Mouse (Mus musculus): ENCODE measurements around the gene Gucd1.

- no peak for TF ChIP-seq POLR2A (IDR thresholded peaks at IDR 0.05; ENCODE audit: extremely low read depth, insufficient read depth, low read length)
- TF ChIP-seq CTCF (IDR thresholded peaks at IDR 0.05; ENCODE audit: low read depth, low read length): no peak
Measured at GRCm38 (mm10) chr10:75559676-75560548, 42.1 kb upstream of the Gucd1 start, which contains the start of gene Lrrc75b.

All from liver, adult 2 months (tissue).